Comparison of ENCODE assay signal across 10 mouse cellular contexts in the genomic region with DNA sequence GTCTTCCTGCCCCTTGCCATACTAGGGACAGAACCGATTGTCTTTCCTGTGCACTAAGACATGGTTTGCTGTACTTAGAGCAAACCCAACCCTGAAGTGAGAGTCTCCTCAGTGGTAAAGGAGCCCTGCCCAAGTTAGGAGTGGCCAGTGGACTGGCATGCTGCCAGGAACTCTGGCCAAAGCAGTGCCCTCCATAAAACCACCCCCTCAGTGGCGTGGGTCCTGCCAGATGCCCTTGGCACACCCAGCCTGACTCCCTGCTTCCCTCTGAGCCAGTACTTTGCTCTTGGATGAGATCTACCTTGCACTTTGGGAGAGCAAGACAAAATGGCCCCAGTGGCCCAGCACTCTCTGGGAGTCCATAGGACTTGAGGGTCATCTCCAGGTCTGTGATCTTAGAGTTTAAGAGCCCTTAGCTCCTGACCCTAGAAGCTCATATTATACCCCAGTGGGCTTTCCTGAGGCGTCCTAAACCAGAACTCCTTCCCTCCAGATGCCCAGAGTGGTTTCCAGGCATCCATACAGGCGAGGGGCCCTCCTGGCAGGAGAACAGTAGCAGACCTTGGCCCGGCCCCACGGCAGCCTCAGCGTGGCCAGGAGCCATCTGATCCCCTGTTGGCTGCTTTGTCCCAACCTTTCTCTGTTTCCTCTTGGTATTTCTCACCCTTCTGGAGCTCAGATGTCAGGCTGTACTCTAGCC. TPM values are rescaled to one million over a fixed set of nuclear protein-coding genes. Genes with fewer than 3 reads are reported as not detected.
DNase-seq lines count a peak whose midpoint lies in the region; ATAC-seq lines count a peak whose summit lies in the region.
"Had no signal": no experiment of that assay in that cellular context is flagged by ENCODE, and none has a peak within 500 bp of the region (broad histone marks: within the 10 kb centered on the region; RNA-seq: fewer than 3 reads in every experiment).

No protein-coding gene starts in this region.

- DNase-seq in layer of hippocampus, adult 9-11 months, result peak; percentile 50
- no peak for DNase-seq in layer of hippocampus, adult 18-20 months (ENCODE audit: low spot score in 2 of 2)
- DNase-seq in brain, adult 2 months (ENCODE audit: low read depth, low spot score), result peak; percentile 38
- peak; percentile 43 to 55 for DNase-seq in layer of hippocampus, postnatal 10 days (ENCODE audit: low spot score in 2 of 2)
- peak; percentile 66 for DNase-seq in ovary, postnatal 36 days (ENCODE audit: low spot score)
- DNase-seq in spleen, adult 12 weeks (ENCODE audit: low spot score), result no peak
- no peak for DNase-seq in left cerebral cortex, postnatal 36 days (ENCODE audit: low spot score in 2 of 2)

- no peaks in the 10 kb centered on the region for H3K27me3 ChIP-seq in heart, embryonic 12.5 days (replicated peaks)
- H3K27me3 ChIP-seq: Patski had no signal

- H3K4me3 ChIP-seq in heart, embryonic 12.5 days, result no peak overlapping the region
- H3K4me3 ChIP-seq: megakaryocyte, embryonic 14.5 days had no signal

- WGBS in heart, embryonic 12.5 days, result 67% methylated on average over 7 of the region's 7 CpGs

- peaks cover 38% of the 10 kb centered on the region for H3K4me1 ChIP-seq in heart, embryonic 12.5 days (replicated peaks)

- peak; percentile 15; the same call in 1 of the 2 replicates for ATAC-seq in heart, embryonic 12.5 days (ENCODE audit: insufficient number of reproducible peaks, low FRiP score)
- ATAC-seq: Patski had no signal

- peaks cover 56% of the 10 kb centered on the region for H3K36me3 ChIP-seq in heart, embryonic 12.5 days

- H3K4me2 ChIP-seq in heart, embryonic 12.5 days, result no peak overlapping the region

- H3K27ac ChIP-seq in heart, embryonic 12.5 days (ENCODE audit: poor library complexity, severe bottlenecking), result no peak overlapping the region

- H3K9ac ChIP-seq in heart, embryonic 12.5 days, result no peak overlapping the region

- no peaks in the 10 kb centered on the region for H3K9me3 ChIP-seq in heart, embryonic 12.5 days (replicated peaks)
- H3K9me3 ChIP-seq: megakaryocyte, embryonic 14.5 days had no signal

- intact Hi-C loops in left cerebral cortex, postnatal 36 days (cut with DNase I), result loop anchor here (5.0 kb wide), 1 partner anchor 126 kb away; the partner anchor contains the start of gene Flnb

RNA-seq across cellular contexts. Expression of gene Gm45521, which starts 13.8 kb away (rescaled TPM):
- not detected for total RNA-seq in layer of hippocampus, adult 18-20 months (2021)
- not detected in 2 replicates for polyA plus RNA-seq in heart, embryonic 12.5 days (2016; fragmentation: Nextera tagmentation; extraction: Ambion mirVana)
- total RNA-seq in layer of hippocampus, postnatal 10 days (2021), result under 1 TPM; 0.54 to 0.96 TPM
- total RNA-seq in left cerebral cortex, postnatal 36 days (2021), result not detected
- polyA plus RNA-seq: Patski had no signal

RNA-seq across cellular contexts. Expression of gene Dnase1l3, which starts 51.1 kb away (rescaled TPM):
- under 1 TPM; 0.07 to 0.10 TPM for total RNA-seq in layer of hippocampus, adult 18-20 months (2021)
- 0.04 TPM in 1 of 2 replicates, not detected in the other for polyA plus RNA-seq in heart, embryonic 12.5 days (2016; fragmentation: Nextera tagmentation; extraction: Ambion mirVana)
- total RNA-seq in layer of hippocampus, postnatal 10 days (2021), result under 1 TPM in 1 of 2 experiments, not detected in 1; 0.07 TPM
- total RNA-seq in left cerebral cortex, postnatal 36 days (2021), result not detected

RNA-seq across cellular contexts. Expression of gene Abhd6, which starts 59.5 kb away (rescaled TPM):
- 10 to 100 TPM; 79.1 to 80.3 TPM for total RNA-seq in layer of hippocampus, adult 18-20 months (2021)
- 9.9 and 10.1 TPM in 2 replicates for polyA plus RNA-seq in heart, embryonic 12.5 days (2016; fragmentation: Nextera tagmentation; extraction: Ambion mirVana)
- total RNA-seq in layer of hippocampus, postnatal 10 days (2021), result 10 to 100 TPM; 41.7 to 42.6 TPM
- 10 to 100 TPM; 63.4 to 74.0 TPM for total RNA-seq in left cerebral cortex, postnatal 36 days (2021)

Comparison
In these comparisons a context has a peak if more than half of its experiments do, and no peak if none do; other contexts are left out.
1. DNase-seq: peak in layer of hippocampus, adult 9-11 months (single experiment), brain, adult 2 months (single experiment), layer of hippocampus, postnatal 10 days (2 of 2) and ovary, postnatal 36 days (single experiment); none in layer of hippocampus, adult 18-20 months (0 of 2), spleen, adult 12 weeks (single experiment) and left cerebral cortex, postnatal 36 days (0 of 2).